Mouse (Mus musculus): ENCODE measurements around the gene Gm6871. TPM values are rescaled to one million over a fixed set of nuclear protein-coding genes. Genes with fewer than 3 reads are reported as not detected.

The Gm6871 gene
- not detected for total RNA-seq (2023)

DNA sequence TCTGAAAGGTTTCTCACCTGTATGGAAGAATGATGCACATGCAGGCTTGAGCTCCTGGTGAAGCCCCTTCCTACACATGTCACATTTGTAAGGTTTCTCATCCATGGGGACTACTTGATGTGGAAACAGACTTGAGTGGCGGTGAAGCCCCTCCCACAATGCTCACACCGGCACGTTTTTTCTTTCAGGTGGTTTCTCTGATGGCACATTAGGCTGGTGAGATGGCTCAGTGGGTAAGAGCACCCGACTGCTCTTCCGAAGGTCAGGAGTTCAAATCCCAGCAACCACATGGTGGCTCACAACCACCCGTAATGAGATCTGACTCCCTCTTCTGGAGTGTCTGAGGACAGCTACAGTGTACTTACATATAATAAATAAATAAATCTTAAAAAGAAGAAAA lies at the start of gene Gm6871:
TSS of gene Gm6871 (minus strand) at position 101 of the 400 bp plus-strand sequence.

DNA sequence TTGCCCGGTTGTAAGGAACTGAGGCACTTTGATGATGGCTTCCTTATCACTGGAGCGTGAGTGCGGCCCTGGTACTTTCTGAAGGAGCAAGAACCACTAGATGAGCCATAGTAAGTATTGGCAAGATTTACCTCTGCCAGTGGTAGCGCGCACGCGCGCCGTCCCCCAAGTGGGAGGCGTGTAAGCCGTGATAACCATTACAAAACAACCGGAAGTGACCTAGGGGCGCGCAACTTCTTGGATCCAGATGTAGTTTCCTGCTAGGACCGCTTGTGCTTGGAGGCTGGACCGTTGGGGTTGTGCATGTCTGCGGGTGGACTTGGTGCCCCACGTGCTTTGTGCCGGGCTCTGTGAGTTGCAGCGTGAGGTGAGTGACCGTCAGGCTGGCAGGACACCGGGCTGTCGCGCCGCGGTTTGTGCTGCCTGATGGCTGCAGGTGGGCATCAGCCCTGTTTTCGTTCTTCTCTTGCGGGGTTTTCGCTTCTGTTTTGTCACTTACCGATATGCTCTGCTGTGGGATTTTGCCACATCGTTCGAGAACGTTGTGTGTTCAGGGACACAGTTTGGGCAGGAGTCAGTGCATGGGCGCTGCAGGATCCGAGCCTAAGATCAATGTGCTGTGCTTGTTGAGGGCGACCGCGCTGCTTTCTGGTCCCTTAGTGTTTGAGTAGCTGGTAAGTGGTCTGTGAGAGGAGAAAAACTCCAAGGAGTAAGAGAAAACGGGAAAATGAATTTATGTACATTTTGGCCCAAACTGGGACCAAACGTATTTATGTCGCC lies 25.8 kb upstream of the Gm6871 start, which contains the start of gene 2610021A01Rik:
TSS of gene 2610021A01Rik (plus strand) at position 197 of the 780 bp plus-strand sequence.

GRCm38 (mm10) chr7:41499389-41500049 lies 73.9 kb downstream of the Gm6871 start, which contains the start of the genes Gm20449 and AW146154:
Gm20449 (minus strand) TSS chr7:41499417.
AW146154 (minus strand) TSS chr7:41499890.

Other genes starting within 250 kb of the Gm6871 start
- gene AI987944, start 180.3 kb downstream of the Gm6871 start, total RNA-seq (2023) = 1 to 10 TPM; 4.8 to 7.0 TPM
- not detected for gene Vmn2r57, start 125.0 kb downstream of the Gm6871 start, total RNA-seq (2023)
- gene Gm20449, start 74.2 kb downstream of the Gm6871 start, total RNA-seq (2023) = under 1 TPM in 1 of 2 experiments, not detected in 1; 0.09 TPM
- 1 to 10 TPM; 3.9 to 5.5 TPM for gene AW146154, start 73.8 kb downstream of the Gm6871 start, total RNA-seq (2023)
- gene 2610021A01Rik, start 25.6 kb upstream of the Gm6871 start, total RNA-seq (2023) = 1 to 10 TPM; 6.2 to 7.0 TPM
- gene Zfp788, start 59.5 kb upstream of the Gm6871 start, total RNA-seq (2023) = 1 to 10 TPM; 3.1 to 5.5 TPM